12 mouse cellular contexts compared by ENCODE assay signal in the genomic region with DNA sequence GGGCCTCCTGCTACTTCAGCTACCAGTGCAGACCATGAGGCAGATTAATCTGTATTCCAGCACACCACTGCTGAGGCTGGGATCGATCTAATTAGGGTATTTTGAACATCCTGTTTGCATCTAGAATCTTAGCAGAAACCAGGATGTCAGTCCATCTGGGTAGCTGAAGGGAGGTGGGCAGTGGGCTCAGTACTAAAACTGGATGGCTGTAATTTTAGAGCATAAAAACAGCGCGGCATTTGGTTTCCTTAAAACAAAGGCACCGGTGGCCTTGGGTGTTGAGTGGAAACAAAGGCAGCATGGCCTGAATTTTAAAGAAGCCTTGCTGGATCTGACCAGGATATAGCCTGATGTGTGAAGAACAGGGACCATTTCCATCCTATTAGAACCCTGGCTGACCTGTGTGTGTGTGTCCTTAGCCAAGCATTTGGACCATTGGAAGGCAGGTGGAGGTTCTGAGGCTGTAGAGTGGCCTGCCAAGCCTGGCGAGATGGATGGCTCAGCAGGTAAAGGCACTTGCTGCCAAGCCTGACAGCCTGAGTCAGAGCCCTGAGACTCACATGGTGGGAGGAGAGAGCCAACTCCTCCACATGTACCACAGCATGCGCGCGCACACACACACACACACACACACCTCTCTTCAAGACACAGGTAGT. TPM values are rescaled to one million over a fixed set of nuclear protein-coding genes. Genes with fewer than 3 reads are reported as not detected.
DNase-seq lines count a peak whose midpoint lies in the region; ATAC-seq and TF ChIP-seq lines count a peak whose summit lies in the region.
"Had no signal": no experiment of that assay in that cellular context is flagged by ENCODE, and none has a peak within 500 bp of the region (broad histone marks: within the 10 kb centered on the region; RNA-seq: fewer than 3 reads in every experiment).

No protein-coding gene starts in this region.

- no peak overlapping the region for H3K4me3 ChIP-seq in forebrain, embryonic 16.5 days (replicated peaks; ENCODE audit: low read length)
- no peak overlapping the region for H3K4me3 ChIP-seq in midbrain, postnatal 0 days (ENCODE audit: low read depth, low read length)
- H3K4me3 ChIP-seq: heart, embryonic 13.5 days had no signal

- WGBS in forebrain, embryonic 16.5 days, result 57% methylated on average over 8 of the region's 8 CpGs
- WGBS in midbrain, postnatal 0 days, result 69% methylated on average over 8 of the region's 8 CpGs

- no peaks in the 10 kb centered on the region for H3K36me3 ChIP-seq in forebrain, embryonic 16.5 days (ENCODE audit: control insufficient read depth, insufficient read depth)
- no peaks in the 10 kb centered on the region for H3K36me3 ChIP-seq in midbrain, postnatal 0 days (ENCODE audit: insufficient read depth, low read length)
- H3K36me3 ChIP-seq: heart, embryonic 13.5 days had no signal

- peaks cover 27% of the 10 kb centered on the region for H3K4me1 ChIP-seq in forebrain, embryonic 16.5 days (replicated peaks; ENCODE audit: control insufficient read depth, insufficient read depth, low read length)
- H3K4me1 ChIP-seq in midbrain, postnatal 0 days (ENCODE audit: insufficient read depth, low read length), result peaks cover 12% of the 10 kb centered on the region

- ATAC-seq in forebrain, embryonic 16.5 days, result peak; percentile 19; the same call in 1 of the 2 replicates
- ATAC-seq in midbrain, postnatal 0 days (ENCODE audit: low FRiP score), result no peak
- ATAC-seq: Patski had no signal

- H3K27ac ChIP-seq in forebrain, embryonic 16.5 days (ENCODE audit: low read length), result peak overlapping the region; percentile 72
- H3K27ac ChIP-seq in midbrain, postnatal 0 days (ENCODE audit: low read depth, low read length), result peak overlapping the region; percentile 43
- H3K27ac ChIP-seq: heart, embryonic 13.5 days had no signal

- no peak overlapping the region for H3K9ac ChIP-seq in forebrain, embryonic 16.5 days (replicated peaks; ENCODE audit: low read depth, low read length)
- no peak overlapping the region for H3K9ac ChIP-seq in midbrain, postnatal 0 days (replicated peaks; ENCODE audit: low read length, poor library complexity, severe bottlenecking)
- H3K9ac ChIP-seq: heart, embryonic 13.5 days had no signal

- H3K9me3 ChIP-seq in forebrain, embryonic 16.5 days (ENCODE audit: control insufficient read depth, low read length), result no peaks in the 10 kb centered on the region
- no peaks in the 10 kb centered on the region for H3K9me3 ChIP-seq in midbrain, postnatal 0 days (ENCODE audit: low read length)
- H3K9me3 ChIP-seq: heart, embryonic 13.5 days had no signal

- DNase-seq in layer of hippocampus, adult 9-11 months, result peak; percentile 48
- no peak for DNase-seq in layer of hippocampus, adult 9-10 months (ENCODE audit: low spot score)
- DNase-seq in cerebellum, adult 18-20 months, result peak; percentile 89 to 94
- peak; percentile 40 for DNase-seq in midbrain, postnatal 0 days (ENCODE audit: low spot score)
- DNase-seq in natural killer cell, adult 2 months (ENCODE audit: low spot score in 2 of 2), result no peak
- no peak for DNase-seq in heart, adult 9 months (ENCODE audit: low spot score in 2 of 2)
- DNase-seq: adrenal gland, adult 8-10 months; kidney, postnatal 10 days had no signal

- H3K27me3 ChIP-seq in forebrain, embryonic 16.5 days (replicated peaks; ENCODE audit: control insufficient read depth, insufficient read depth, low read length), result no peaks in the 10 kb centered on the region
- no peaks in the 10 kb centered on the region for H3K27me3 ChIP-seq in midbrain, postnatal 0 days (ENCODE audit: insufficient read depth, low read length)
- H3K27me3 ChIP-seq: heart, embryonic 13.5 days; Patski had no signal

- no peak overlapping the region for H3K4me2 ChIP-seq in forebrain, embryonic 16.5 days (ENCODE audit: low read length)
- H3K4me2 ChIP-seq in midbrain, postnatal 0 days (ENCODE audit: low read depth, low read length, poor library complexity, severe bottlenecking), result no peak overlapping the region
- H3K4me2 ChIP-seq: heart, embryonic 13.5 days had no signal

- no peak for TF ChIP-seq CTCF in midbrain, postnatal 0 days (IDR thresholded peaks at IDR 0.05)

RNA-seq across cellular contexts. Expression of a gene that starts 55.3 kb away (rescaled TPM):
- polyA plus RNA-seq in forebrain, embryonic 16.5 days (2015; fragmentation: Nextera tagmentation; extraction: Ambion mirVana), result 5.3 and 6.6 TPM in 2 replicates
- 349 and 393 TPM in 2 replicates for total RNA-seq in midbrain, postnatal 0 days (2014; rRNA removed)
- 57.0 and 61.8 TPM in 2 replicates for polyA plus RNA-seq in midbrain, postnatal 0 days (2015; fragmentation: Nextera tagmentation; extraction: Ambion mirVana)
- total RNA-seq: liver, adult 2 months had no signal
- polyA plus RNA-seq: heart, embryonic 13.5 days; liver, adult 2 months; Patski had no signal

Comparison
In these comparisons a context has a peak if more than half of its experiments do, and no peak if none do; other contexts are left out.
1. DNase-seq: peak in layer of hippocampus, adult 9-11 months (single experiment), cerebellum, adult 18-20 months (2 of 2) and midbrain, postnatal 0 days (single experiment); none in layer of hippocampus, adult 9-10 months (single experiment), natural killer cell, adult 2 months (0 of 2) and heart, adult 9 months (0 of 2).